Mouse (Mus musculus): ENCODE measurements at regions not wholly inside any gene's neighbourhood (a gene's known extent, or its start where the extent isn't known, plus 50 kb on each side); places are given as distances from the start of the nearest gene placed in this dataset.

DNA sequence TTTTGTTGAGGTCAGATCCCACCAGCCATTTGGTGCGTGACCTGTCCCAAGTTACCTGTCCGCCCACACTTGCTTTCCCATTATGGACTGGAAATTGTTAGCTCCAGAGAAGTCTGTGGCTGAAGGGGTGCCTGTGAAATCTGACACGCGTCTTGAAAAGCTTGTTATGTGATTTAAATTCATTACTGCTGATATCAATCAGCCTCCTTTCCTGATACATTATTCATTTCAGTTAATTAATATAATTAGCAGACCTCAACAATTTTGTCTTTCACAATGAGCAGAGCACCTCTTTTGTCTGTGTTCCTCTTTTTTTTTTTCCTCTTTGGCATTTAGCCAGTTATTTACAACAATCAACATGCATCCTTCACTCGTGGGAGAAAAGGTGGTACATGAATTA, 58.6 kb upstream of the Grip1 start:
- no peak for DNase-seq (ENCODE audit: low spot score)

GRCm38 (mm10) chr10:119387924-119388323, 65.7 kb upstream of the Grip1 start:
- no peak for DNase-seq (ENCODE audit: low spot score)

DNA sequence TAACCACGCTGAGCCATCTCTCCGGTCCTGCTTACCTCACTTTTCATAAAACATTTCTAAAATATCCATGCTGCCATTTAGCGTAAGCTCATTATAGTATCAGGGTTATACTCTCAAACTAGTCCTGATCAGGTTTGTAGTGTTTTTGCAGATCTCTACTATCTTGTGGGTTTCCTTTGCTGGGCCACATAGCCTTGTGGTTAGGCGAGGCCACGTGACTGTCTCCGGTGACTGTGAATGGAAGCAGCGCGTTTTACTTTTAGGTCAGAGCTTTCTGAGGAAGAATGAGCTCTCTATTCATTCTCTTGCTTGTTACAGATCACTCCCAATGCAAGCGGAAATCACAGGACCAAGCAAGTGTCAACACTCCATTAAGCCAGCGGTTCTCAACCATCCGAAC, 71.4 kb upstream of the Grip1 start:
- no peak for DNase-seq (ENCODE audit: low spot score)

DNA sequence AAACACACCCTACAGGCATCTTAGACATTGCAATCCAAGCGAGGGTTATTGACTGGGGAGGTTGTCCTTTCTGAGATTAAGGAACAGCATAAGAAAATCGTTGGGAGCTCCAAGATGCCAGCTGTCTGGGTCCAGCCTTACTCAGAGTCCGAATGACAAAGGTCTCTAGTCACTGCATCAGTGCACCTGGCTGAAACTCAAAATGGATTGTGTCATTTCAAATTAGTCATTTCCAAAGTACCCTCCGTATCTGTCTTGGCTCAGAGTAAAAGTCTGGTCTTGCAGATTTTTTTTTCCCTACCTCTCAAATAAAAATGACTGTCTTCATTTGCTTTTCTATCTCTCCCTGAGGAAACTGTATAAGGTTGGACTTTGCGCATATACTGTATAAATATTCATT, 85.1 kb upstream of the Grip1 start:
- no peak for DNase-seq (ENCODE audit: low spot score)

DNA sequence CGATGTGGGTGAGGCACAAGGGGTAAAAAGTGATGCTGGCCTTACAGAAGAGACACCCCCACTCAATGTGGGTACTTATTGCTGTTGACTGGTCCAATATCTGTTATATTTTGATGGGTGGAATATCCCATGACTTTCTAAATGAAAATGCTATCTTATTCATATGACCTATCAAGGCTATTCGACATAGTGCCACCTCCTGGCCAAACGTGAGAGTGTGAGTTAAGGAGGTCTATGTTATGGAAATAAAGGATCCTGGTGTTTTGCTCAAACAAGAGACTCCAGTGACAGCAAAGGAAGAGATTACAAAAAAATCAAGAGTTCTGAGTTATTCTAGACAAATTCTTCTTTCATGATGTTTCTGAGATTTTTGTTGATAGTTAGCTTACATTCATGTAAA, 90.0 kb upstream of the Grip1 start:
- peak; percentile 73 for DNase-seq (ENCODE audit: low spot score)

GRCm38 (mm10) chr10:119358730-119359292, 94.8 kb upstream of the Grip1 start:
- no peak for DNase-seq (ENCODE audit: low spot score)

DNA sequence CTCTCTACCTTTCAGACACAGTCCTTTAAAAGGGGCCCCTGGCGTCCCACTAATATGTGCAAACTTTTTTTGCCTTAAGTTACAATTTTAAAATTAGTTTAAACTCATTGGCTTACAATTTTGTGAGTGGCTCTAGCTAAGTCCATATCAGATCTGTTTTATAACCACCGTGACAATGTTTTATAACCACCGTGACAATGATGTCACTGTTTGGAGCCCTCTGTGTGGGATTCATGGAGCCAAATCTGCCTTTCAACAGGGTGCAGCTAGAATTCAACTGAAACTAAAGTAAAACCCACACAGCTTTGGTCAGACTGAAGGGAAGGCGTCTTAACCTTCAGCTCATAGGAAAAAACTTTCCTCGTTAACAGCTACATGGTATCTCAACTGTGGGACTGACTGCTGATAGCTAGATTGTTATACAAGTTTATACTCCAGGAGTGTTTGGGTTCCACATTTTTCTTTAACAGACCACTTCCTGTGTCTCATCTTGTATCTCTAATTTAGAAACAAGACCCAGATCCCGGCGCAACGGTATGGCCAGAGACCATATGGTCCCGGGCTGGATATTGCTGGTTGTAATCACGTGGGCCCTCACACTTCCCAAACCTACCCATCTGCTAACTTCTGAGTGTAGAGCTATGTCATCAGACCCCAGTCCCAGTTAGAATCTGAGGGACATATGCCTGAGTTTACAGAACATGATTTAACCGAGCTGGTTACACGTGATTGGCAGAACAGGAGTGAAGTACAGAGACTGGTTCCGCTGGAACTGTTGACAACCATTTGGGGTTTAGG, 102.7 kb upstream of the Cand1 start:
- no peak for DNase-seq (ENCODE audit: low spot score)

GRCm38 (mm10) chr10:119340323-119340722, 100.5 kb upstream of the Cand1 start:
- DNase-seq (ENCODE audit: low spot score): no peak

DNA sequence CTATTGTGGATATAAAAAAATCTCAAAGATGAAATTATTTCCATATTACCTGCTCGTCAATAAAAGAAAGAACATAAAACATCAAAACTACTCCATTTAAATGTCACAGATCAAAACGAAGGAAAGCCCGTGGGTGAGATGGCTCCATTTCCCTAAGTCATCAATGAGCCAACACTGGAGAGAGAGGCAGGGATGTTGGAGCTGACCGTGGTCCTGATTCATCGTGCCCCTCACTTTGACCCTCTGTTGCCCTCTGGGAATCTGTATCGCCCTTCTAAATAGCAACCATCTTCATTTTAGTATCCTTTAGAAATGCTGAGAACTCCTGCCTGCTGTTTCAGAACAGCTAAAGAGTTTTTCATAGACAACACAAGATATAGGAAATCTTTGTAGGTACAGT, 87.1 kb upstream of the Cand1 start:
- peak; percentile 80 for DNase-seq (ENCODE audit: low spot score)

- DNase-seq (ENCODE audit: low spot score): no peak
Observed at GRCm38 (mm10) chr10:119319953-119320352, 80.1 kb upstream of the Cand1 start.

- no peak for DNase-seq (ENCODE audit: low spot score)
Observed at GRCm38 (mm10) chr10:119318416-119318815, 78.6 kb upstream of the Cand1 start.

- no peak for DNase-seq (ENCODE audit: low spot score)
Observed at GRCm38 (mm10) chr10:119311578-119311977, 71.7 kb upstream of the Cand1 start.

- no peak for DNase-seq (ENCODE audit: low spot score)
Observed at GRCm38 (mm10) chr10:119295740-119296139, 55.9 kb upstream of the Cand1 start.

GRCm38 (mm10) chr10:119294454-119295149, 54.7 kb upstream of the Cand1 start:
- DNase-seq (ENCODE audit: low spot score): peak; percentile 78

GRCm38 (mm10) chr10:119293372-119293771, 53.5 kb upstream of the Cand1 start:
- DNase-seq (ENCODE audit: low spot score): no peak

Measured in embryo, embryonic 10 days (tissue).